Mouse (Mus musculus) mature B cell (primary cell): Measurements from ENCODE around the gene Adarb2.

Source experiments
- in situ Hi-C: fragments of 300-500 bp; cut with MboI; formaldehyde crosslinking; loops from 2 replicates; pipeline ENCODE4 v1.14.3; 2019

Gene Adarb2

GRCm38 (mm10) chr13:8369868-8370387 is 167.3 kb downstream of the Adarb2 start:
- in situ Hi-C loops = no loop called here

- in situ Hi-C loops = no loop called here
Measured at GRCm38 (mm10) chr13:8388541-8388940, 185.9 kb downstream of the Adarb2 start.

GRCm38 (mm10) chr13:8400265-8401041 is 197.8 kb downstream of the Adarb2 start:
- in situ Hi-C loops = no loop called here

GRCm38 (mm10) chr13:8402324-8402873 is 199.7 kb downstream of the Adarb2 start:
- in situ Hi-C loops = no loop called here

- in situ Hi-C loops = no loop called here
Measured at GRCm38 (mm10) chr13:8406020-8406419, 203.4 kb downstream of the Adarb2 start.

- in situ Hi-C loops = no loop called here
Measured at GRCm38 (mm10) chr13:8410353-8411318, 208.0 kb downstream of the Adarb2 start.

- in situ Hi-C loops = no loop called here
Measured at GRCm38 (mm10) chr13:8424019-8424719, 221.5 kb downstream of the Adarb2 start.

- in situ Hi-C loops = no loop called here
Measured at GRCm38 (mm10) chr13:8439188-8439835, 236.6 kb downstream of the Adarb2 start.

- in situ Hi-C loops = no loop called here
Measured at GRCm38 (mm10) chr13:8445415-8445814, 242.7 kb downstream of the Adarb2 start.

GRCm38 (mm10) chr13:8448192-8448879 is 245.7 kb downstream of the Adarb2 start:
- in situ Hi-C loops = no loop called here

GRCm38 (mm10) chr13:8451581-8451980 is 248.9 kb downstream of the Adarb2 start:
- in situ Hi-C loops = no loop called here

- in situ Hi-C loops = no loop called here
Measured at GRCm38 (mm10) chr13:8456886-8457285, 254.2 kb downstream of the Adarb2 start.

- in situ Hi-C loops = no loop called here
Measured at GRCm38 (mm10) chr13:8457831-8458230, 255.2 kb downstream of the Adarb2 start.

- in situ Hi-C loops = no loop called here
Measured at GRCm38 (mm10) chr13:8467591-8468366, 265.1 kb downstream of the Adarb2 start.

- in situ Hi-C loops = no loop called here
Measured at GRCm38 (mm10) chr13:8476237-8476636, 273.6 kb downstream of the Adarb2 start.

GRCm38 (mm10) chr13:8478731-8479130 is 276.1 kb downstream of the Adarb2 start:
- in situ Hi-C loops = no loop called here

- in situ Hi-C loops = no loop called here
Measured at GRCm38 (mm10) chr13:8479970-8480369, 277.3 kb downstream of the Adarb2 start.

- in situ Hi-C loops = no loop called here
Measured at GRCm38 (mm10) chr13:8481347-8481746, 278.7 kb downstream of the Adarb2 start.

- in situ Hi-C loops = no loop called here
Measured at GRCm38 (mm10) chr13:8484592-8485272, 282.1 kb downstream of the Adarb2 start.
